Mouse (Mus musculus) brain, embryonic 14.5 days (tissue): ENCODE results near the gene C2cd5. TPM values are rescaled to one million over a fixed set of nuclear protein-coding genes. Genes with fewer than 3 reads are reported as not detected.
"Not testable (repeated sequence)": the region's sequence is repeated elsewhere in the genome, so short reads cannot be mapped to it uniquely, and the experiment has no call there.

Experiments
- DNase-seq: peaks from one replicate; pipeline ENCODE4 v3.0.0-alpha.2; 2011; ENCODE audit warnings: low read depth
- CTCF ChIP-seq: fragments of 200-500 bp; IDR thresholded peaks from 2 replicates; pipeline ENCODE4 v1.5.1; 2012; ENCODE audit warnings: inconsistent platforms, mild to moderate bottlenecking, moderate library complexity, borderline replicate concordance; ENCODE audit not compliant: insufficient read depth, insufficient read length; ENCODE audit errors: extremely low read depth
- POLR2A ChIP-seq: fragments of 200-500 bp; IDR thresholded peaks from 2 replicates; pipeline ENCODE4 v1.6.1; 2012; ENCODE audit warnings: mild to moderate bottlenecking, inconsistent platforms, borderline replicate concordance; ENCODE audit not compliant: poor library complexity, insufficient read depth, insufficient read length, severe bottlenecking; ENCODE audit errors: extremely low read depth
- polyA plus RNA-seq: library from polyadenylated mRNA; depleted of rRNA; stranded (reverse); fragments of >200 nt; gene quantifications from 2 replicates; pipeline ENCODE4 v1.2.3, GENCODE M21; 2012

Gene C2cd5
- polyA plus RNA-seq, 1 experiment, result 93.5 TPM

DNA sequence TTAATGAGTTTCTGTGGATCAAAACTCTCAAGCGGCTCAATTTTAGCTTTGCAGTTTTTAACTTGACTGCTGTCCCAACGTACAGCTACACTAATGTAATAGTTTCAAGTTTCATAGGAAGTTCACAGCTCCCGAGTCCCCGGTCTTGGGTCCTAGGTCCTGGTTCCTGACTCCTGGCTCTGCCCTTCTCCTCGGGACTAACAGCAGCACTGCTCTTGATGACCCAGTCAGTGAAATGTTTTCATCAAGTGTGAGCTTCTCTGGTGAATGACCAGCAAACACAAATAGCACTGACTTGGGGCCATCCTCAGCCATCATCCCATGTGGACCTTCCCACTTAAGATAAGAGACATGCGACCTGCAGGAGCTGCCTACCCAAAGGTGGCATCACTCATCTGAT, 111.7 kb downstream of the C2cd5 start:
- TF ChIP-seq CTCF (no peak), POLR2A (no peak)
- no peak for DNase-seq

DNA sequence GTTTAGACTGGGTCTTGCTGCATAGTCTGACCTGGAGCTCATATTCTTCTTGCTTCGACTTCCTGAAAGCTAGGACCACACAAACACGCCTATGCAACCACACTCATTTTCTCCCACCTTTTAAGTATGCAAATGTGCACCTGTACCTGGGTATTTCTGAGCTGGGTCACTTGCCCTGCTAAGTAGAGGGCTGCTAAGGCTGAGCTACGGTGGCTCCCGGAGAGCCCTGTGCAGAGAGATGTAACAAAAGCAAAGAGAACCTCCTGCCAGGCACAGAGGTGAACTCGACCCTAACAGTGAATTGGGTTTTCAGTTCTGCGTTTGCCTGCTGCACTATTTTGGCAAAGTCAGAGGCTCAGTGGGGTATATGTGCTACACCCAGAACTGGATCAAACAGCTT, 112.3 kb downstream of the C2cd5 start:
- no peak for DNase-seq
- TF ChIP-seq CTCF (no peak), POLR2A (no peak)

DNA sequence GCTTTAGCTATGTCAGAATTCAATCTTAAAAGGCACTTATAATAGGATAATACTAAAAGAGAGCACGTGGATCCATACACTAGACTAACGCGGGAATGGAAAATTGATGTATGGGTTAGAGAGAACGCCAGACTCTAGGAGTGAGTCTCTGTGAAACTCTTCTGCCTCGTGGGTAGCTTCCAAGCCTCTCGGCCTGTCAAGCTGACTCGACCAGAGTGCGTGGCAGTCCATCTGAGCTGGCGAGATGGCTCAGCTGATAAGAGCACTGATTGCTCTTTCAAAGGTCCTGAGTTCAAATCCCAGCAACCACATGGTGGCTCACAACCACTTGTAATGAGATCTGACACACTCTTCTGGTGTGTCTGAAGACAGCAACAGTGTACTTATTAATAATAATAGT, 113.2 kb downstream of the C2cd5 start:
- DNase-seq, result not testable (repeated sequence)

DNA sequence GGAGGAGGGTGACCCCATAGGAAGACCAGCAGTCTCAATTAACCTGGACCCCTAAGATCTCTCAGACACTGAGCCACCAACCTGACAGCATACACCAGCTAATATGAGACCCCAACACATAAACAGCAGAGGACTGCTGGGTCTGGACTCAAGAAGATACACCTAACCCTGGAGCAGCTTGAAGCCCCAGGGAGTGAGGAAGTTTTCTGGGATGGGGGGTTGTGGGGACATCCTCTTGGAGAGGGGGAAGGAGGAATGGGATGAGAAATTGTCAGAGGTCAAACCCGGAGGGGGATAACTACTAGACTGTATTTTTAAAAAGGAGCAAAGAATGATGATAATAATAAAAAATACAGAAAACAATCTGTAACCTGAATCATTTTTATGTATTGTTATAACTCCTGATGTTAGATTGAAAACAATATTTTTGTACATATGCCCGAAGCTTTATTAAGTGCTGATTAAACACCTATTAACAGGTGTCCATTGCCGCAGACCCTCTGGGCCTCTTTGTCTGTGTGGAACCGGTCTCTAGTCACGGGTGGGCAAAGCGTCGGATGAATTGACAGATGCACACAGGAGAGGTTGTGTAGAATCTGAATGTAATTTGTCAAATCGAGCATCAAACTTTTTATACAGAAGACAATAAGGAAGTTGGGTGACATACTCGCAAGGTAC, 114.2 kb downstream of the C2cd5 start:
- not testable (repeated sequence) for DNase-seq

DNA sequence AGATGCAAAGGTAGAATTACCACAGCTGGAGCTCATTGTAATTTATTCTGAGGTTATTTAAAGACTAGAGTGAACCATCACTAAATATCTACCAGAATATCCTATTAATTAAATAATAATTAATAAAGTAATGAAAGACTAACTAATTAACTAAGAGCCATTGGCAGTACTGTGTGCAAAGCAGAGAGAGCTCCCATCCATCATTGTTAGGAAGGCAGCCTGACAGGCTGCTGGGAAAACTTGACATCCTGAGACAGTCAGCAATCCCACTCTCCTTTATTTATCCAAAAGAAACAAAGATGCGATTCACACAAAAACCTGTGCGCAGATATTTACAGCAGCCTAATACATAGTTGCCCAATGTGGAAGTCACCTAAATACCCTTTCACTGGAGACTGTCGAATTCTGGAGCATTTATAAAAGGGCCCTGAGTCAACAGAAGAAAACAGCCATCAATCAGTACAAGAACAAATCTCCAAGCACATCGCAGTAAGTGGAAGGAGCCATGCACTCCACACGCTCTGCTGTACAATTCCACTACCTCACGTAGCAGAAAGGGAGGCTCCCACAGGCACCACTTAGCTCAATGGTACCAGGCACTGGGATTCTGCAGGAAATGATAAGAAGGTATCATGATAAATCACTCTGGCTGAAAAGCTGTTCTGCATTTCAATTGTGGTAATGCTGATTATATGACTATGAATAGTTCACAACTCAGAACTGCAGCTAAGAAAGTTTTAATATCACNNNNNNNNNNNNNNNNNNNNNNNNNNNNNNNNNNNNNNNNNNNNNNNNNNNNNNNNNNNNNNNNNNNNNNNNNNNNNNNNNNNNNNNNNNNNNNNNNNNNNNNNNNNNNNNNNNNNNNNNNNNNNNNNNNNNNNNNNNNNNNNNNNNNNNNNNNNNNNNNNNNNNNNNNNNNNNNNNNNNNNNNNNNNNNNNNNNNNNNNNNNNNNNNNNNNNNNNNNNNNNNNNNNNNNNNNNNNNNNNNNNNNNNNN, 120.0 kb downstream of the C2cd5 start:
- DNase-seq, result peak; percentile 60

DNA sequence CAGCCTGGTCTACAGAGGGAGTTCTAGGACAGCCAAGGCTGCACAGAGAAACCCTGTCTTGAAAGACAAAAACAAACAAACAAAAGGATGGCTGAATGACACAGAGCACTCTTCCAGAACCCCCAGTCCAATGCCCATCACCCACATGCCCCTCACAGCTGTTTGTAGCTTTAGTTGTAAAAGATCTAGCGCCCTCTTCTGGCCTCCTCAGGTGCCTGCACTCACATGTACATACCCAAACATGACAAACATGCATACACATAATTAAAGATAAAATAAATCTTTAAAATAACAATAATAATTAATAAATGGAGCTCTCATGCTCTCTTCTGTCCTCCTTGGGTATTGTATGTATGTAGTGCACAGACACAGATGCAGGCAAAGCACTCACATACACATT, 122.7 kb downstream of the C2cd5 start:
- TF ChIP-seq POLR2A (no peak), CTCF (0 out of 2 replicates have a peak, but pooled peaks have one; percentile 19)

More for the DNA sequence above, 120.0 kb downstream of the C2cd5 start:
- TF ChIP-seq CTCF (no peak), POLR2A (no peak)

DNA sequence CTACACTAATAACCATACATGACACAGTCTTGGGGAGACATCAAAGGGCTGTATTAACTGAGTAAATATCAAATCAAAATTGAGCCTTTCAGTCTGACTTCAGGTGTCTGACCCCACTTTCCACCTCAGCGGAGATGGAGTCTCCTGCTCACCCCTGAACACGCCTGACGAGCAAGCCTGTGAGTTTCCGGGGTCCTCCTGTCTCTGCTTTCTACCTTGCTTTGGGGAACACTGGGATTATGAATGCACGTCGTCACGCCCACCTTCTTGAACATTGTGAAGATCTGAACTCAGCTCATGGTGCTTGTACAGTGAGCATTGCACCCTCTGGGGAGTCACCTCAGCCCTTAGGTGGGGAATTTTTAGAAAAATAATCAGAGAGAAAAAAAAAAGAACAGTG, 126.7 kb downstream of the C2cd5 start:
- TF ChIP-seq POLR2A (no peak), CTCF (no peak)
- DNase-seq, result no peak

More for the DNA sequence above, 122.7 kb downstream of the C2cd5 start:
- DNase-seq, result no peak

DNA sequence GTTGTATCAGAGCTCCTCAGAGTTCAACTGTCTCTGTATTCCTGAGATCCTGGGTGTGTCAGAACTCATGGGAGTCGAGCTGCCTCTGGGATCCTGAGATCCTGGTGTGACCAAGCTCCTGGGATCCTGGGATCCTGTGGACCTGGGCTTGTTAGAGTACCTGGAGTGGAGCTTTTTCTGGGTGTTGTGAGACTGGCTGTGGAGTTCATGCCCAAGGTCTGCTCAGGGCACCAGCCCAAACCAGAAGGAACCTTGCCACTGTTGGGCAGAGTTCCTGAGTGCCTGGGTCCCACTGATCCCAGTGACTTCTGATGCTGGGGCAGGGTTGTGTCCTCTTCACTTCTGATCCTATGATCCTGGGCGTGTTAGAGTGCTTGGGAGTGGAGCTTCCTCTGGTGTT, 127.7 kb downstream of the C2cd5 start:
- no peak for DNase-seq
- no peak for TF ChIP-seq POLR2A
- no peak for TF ChIP-seq CTCF

DNA sequence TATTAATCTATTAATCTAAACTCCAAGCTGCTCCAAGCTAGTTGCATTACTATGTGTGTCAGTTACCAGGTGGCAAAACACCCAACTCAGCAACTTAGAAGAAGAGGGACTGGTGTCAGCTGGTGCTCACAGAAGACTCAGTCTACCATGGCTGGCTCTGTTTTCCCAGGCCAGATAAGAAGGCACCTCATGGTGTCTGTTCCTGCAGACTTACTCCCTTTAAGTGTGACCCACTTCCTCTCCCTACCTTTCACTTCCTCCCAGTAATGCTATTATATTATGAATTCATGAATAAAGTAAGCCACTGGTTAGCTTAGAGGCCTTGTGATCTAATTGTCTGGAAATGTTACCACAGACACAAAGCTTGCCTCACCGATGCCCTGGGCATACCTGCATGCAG, 132.5 kb downstream of the C2cd5 start:
- no peak for DNase-seq
- no peak for TF ChIP-seq CTCF

DNA sequence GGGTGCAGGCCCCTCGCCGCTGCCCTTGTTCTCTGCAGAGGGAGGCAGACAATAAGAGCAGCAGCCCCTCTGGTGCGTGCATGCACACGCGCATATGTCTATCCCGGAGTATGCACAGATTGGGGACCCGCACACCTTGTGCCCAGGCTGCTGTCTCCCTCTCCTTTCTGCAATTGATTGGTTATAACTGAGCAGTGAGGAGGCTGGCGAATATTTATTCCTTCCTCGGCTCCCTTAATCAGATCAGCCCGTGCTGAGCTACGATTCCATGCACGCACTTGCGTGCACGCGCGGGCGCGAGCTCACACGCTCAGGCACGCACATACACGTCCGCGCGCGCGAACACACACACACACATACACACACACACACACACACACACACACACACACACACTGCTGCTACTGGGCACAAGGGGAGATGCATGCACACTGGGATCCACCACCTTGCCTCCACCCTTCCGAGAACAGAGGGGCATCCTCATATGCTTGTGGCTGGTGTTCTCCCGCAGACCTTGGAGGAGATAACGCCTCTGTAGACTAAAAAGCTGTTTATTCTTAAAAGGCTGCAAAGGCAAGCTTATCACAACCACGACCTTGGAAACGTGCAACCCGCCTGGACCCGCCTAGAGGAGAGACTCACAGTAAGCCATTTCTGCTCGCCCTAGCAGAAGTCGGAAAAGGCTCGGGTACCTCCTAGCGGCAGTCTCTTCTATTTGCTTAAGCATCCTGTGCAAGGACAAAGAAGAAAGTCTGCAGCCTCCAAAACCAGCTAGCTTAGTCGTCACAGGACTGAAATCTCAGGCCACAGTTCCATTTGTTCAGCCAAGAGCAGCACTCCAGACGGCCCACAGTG, 135.2 kb downstream of the C2cd5 start:
- peak; percentile 98 for DNase-seq
- TF ChIP-seq POLR2A, result peak; percentile 51; the same call in 1 of the 2 replicates
- peak; percentile 72; the same call in 1 of the 2 replicates for TF ChIP-seq CTCF

DNA sequence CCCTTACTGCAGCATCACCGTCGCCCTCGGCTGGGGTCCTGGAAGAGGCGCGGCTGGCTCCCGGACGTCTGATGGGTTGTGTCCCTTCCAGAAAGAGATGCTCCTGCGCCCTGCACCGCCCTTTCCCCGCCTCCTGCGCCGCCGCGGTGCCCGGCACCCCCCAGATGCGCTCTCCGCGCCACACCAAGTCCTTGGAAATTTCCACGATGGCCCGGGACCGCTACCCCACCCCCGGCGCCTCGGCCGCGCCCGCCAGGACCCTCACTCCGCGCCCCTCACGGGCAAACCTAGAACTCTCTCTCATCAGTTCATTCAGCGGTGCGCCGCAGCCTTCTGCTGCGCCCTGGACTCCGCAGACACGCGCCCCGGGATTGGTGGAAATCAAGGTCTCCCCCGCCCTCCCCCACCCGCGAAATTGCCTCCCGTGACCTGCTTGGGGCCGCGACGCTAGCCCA, 135.8 kb downstream of the C2cd5 start, which contains the start of gene St8sia1:
Gene St8sia1 (minus strand): TSS at position 377 of the 455 bp plus-strand sequence.
- DNase-seq, result peak; percentile 72
- TF ChIP-seq POLR2A, result peak; percentile 16; the same call in 1 of the 2 replicates
- TF ChIP-seq CTCF, result no peak
